Mouse (Mus musculus) right cerebral cortex, postnatal 36 days (tissue): Measurements from ENCODE around the gene Bzw1.

ENCODE experiments used
- DNase-seq, 2 experiments: peaks; one replicate each; pipeline ENCODE4 v3.0.0; 2022; ENCODE audit warnings: low spot score in 2 of 2, mixed read lengths in 1 of 2

The Bzw1 gene

DNA sequence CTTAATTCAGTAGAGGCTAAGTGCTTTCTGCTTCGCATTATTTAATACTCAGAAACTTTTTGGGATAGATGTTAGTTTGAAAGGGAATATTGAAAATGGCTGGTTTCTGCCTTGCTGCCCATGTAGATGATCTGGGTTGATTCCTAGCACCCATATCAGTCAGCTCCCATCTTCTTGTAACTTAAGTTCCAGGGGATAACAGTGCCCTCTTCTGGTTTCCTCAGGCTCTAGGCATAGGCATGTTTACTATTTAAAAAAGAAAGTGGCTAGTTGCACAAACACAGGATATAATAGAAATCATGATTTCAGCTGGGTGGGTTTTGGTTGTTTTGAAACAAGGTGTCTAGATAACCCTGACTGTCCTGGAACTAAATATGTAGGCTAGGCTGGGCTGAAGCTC lies 3.5 kb downstream of the Bzw1 start:
- DNase-seq = no peak

GRCm38 (mm10) chr1:58397731-58398130 lies 5.0 kb downstream of the Bzw1 start:
- no peak for DNase-seq

DNA sequence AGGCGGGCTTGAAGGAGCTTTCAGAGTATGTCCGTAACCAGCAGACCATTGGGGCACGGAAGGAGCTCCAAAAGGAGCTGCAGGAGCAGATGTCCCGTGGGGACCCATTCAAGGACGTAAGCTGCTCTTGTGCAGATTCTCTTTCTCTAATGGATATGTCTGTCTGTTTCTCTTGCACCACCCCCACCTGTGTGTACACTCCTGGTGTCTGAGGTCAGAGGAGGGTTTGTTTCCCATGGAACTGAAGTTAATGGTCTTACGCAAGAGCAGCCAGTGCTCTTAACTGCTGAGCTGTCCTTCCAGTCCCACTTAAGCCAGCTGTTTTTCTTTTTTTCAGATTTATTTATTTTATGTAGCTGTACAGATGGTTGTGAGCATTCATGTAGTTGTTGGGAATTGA lies 8.7 kb downstream of the Bzw1 start:
- DNase-seq = no peak

GRCm38 (mm10) chr1:58403745-58404144 lies 11.0 kb downstream of the Bzw1 start:
- DNase-seq = no peak

- no peak for DNase-seq
Observed at GRCm38 (mm10) chr1:58407321-58407720, 14.6 kb downstream of the Bzw1 start.

DNA sequence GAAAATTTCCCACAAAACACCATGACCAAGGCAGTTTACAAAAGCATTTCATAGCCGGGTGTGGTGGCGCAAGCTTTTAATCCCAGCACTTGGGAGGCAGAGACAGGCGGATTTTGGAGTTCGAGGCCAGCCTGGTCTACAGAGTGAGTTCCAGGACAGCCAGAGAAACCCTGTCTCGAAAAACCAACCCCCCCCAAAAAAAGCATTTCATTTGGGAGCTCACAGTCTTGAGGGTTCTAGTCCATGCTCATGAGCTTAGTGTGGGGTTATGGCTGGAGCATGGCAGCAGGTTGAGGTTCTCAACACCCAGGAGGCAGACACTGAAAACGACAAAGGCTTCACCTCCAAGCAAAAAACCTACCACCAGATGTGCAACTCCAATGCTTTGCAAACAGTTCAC lies 15.4 kb downstream of the Bzw1 start:
- no peak for DNase-seq

DNA sequence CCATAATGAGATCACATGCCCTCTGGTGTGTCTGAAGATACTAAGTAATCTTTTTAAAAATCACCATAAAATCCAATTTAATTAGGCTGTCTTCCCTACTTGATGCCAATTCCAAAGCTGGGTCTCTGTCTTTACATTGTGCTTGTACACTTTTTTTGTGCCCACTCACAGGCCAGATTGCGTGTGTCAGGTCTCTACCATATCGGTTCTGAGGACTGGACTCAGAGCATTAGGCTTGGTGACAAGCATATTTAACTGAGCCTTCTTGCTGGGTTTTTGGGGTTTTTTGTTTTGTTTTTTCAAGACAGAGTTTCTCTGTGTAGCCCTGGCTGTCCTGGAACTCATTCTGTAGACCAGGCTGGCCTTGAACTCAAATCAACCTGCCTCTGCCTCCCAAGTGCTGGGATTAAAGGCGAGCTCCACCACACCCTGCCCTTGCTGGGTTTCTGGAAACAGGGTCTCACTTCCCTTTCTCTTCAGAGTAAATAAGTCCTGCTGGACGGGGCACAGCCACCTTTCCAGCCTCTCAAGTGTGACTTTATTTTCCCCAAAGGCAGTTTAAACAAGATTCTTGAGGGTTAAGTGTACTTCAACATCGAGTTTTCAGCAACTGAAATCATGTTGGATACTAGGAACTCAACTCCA lies 17.0 kb downstream of the Bzw1 start:
- DNase-seq = no peak

- no peak for DNase-seq
Observed at GRCm38 (mm10) chr1:58410198-58410588, 17.5 kb downstream of the Bzw1 start.

- DNase-seq = no peak
Observed at GRCm38 (mm10) chr1:58410776-58411175, 18.1 kb downstream of the Bzw1 start.

GRCm38 (mm10) chr1:58415442-58415841 lies 22.7 kb downstream of the Bzw1 start:
- no peak for DNase-seq

- DNase-seq = no peak
Observed at GRCm38 (mm10) chr1:58416048-58416447, 23.4 kb downstream of the Bzw1 start.

DNA sequence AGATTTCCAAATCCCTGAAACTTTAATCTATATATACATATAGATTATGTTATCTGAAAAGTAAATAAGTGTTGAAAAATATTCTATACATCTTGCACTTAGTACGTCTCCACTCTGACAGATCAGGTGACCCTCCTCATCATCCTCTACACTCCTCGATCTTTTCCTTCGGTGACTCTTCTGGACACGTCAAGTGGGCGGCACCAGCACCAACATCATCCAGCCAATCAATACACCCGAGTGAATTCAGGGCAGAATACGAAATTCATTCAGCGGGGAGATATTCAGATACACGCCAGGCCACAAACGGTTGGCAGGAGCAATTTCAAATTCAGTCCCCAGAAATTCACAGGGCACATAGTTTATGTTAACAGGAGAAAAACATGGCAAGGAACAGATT lies 27.3 kb downstream of the Bzw1 start:
- no peak for DNase-seq

GRCm38 (mm10) chr1:58420961-58421360 lies 28.3 kb downstream of the Bzw1 start:
- no peak for DNase-seq

GRCm38 (mm10) chr1:58422879-58423278 lies 30.2 kb downstream of the Bzw1 start:
- no peak for DNase-seq

DNA sequence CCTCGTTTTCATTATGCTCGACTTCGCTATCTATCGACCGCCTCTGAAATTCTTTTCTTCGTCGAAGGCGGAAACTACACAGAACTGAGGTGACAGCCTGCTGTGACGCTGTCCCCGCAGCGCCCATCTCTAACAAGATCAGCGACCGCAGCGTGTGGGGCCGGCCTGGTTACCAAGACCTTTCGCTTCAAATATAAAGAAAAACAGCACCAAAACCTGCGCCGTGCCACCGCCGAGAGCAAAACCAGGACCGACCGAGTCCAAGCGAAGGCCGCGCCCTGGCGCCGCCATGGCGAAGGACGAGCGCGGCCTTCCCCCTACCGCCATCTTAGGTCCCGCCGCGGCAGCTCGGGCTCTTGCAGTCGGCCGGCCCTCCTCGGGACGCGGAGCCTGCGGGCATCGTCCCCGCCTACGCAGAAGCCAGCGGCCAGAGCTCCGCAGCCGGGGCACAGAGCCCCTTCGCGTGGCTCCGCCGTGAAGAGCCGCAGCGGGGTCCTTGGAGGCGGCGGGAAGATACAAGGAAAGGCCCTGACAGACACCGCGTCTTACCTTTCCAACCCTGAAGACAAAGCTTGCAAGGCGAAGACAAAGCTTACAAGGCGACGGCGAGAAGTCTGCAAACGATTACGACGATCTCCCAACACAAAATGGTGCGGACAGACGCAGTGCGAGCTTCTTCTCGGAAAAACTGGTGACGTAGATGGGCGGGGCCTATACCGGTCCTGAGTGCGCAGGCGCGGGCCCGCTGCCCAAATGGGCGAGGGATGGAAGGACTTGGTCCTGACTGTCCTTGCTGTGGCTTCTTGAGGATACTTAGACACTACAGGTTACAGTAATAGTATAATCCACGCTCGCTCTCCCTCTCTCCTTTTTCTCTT lies 30.9 kb downstream of the Bzw1 start, which contains the start of gene Clk1:
Gene Clk1 (minus strand): TSS at position 696 of the 878 bp plus-strand sequence.
- peak; percentile 90 for DNase-seq

- DNase-seq = no peak
Observed at GRCm38 (mm10) chr1:58424551-58424950, 31.9 kb downstream of the Bzw1 start.

- no peak for DNase-seq
Observed at GRCm38 (mm10) chr1:58444691-58445090, 52.0 kb downstream of the Bzw1 start.

DNA sequence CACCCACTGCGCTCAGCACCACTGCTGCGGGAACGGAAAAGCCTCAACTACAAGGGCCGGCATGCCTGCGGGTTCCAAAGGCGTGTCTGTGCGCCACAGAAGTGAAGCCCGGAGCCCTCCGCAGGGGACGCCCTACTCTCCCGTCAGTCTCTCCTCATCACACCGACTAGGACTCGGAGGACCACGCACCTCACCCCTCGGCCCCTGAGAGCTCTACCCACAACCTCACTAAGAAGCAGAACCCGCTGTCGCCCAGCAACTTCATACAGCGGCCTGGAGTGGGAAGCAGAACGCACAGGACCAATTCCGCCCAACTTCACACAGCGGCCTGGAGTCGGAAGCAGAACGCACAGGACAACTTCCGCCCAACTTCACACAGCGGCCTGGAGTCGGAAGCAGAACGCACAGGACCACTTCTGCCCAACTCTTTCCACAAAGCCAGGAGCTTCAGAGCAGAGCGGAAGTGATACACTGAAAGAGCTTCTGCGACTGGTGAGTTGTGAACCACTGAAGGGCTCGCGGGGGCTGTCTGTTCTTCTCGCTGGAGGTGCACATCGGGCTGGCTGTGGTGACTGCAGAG lies 52.5 kb downstream of the Bzw1 start, which contains the start of the genes Nif3l1 and Ppil3:
Gene Nif3l1 (plus strand): TSS at position 9 of the 580 bp plus-strand sequence.
Gene Ppil3 (minus strand): TSS at position 344 of the 580 bp plus-strand sequence.
- DNase-seq = peak; percentile 88 to 92

GRCm38 (mm10) chr1:58445861-58446260 lies 53.2 kb downstream of the Bzw1 start:
- DNase-seq = no peak

GRCm38 (mm10) chr1:58447766-58448165 lies 55.1 kb downstream of the Bzw1 start:
- no peak for DNase-seq

GRCm38 (mm10) chr1:58448396-58448795 lies 55.7 kb downstream of the Bzw1 start:
- no peak for DNase-seq

DNA sequence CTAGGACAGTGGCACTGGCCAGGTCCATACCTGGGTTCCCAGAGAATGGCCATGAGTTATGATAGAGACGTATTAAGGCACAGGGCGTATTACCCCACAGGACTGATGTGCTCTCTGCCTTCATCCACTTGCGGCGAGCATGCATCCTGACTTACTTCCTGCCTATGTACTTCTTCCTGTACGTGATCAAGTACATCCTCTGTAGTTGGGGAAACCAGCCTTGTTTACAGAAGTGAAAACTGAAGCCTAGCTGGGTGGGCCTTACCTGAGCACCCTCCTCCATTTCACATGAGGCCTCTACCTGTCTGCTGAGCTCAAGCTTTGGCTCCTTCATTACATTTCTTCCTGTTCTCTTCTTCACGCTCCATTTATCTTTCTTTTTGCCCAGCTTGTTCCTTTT lies 61.6 kb downstream of the Bzw1 start:
- DNase-seq = no peak
